Mouse (Mus musculus) MEL (cell line): Measurements from ENCODE around the gene Tenm3. TPM values are rescaled to one million over a fixed set of nuclear protein-coding genes. Genes with fewer than 3 reads are reported as not detected.
A peak's percentile ranks its signal among the peaks of the same experiment; 100 is the strongest.

ENCODE experiments used
- DNase-seq: peaks from one replicate; pipeline ENCODE4 v3.0.0; 2011; ENCODE audit warnings: low read depth, low spot score
- H3K27ac ChIP-seq: 2 replicates; pipeline ENCODE4 v1.5.1; 2012; ENCODE audit warnings: low read depth, mild to moderate bottlenecking, control low read depth, low read length, moderate library complexity; ENCODE audit not compliant: control insufficient read depth
- H3K27me3 ChIP-seq, 2 experiments: fragments of 150-350 bp in 1 of 2; sonication (generic) in 1 of 2; 2 replicates each; pipeline ENCODE4 v1.6.1; 2012; ENCODE audit warnings: low read length in 2 of 2, mild to moderate bottlenecking in 2 of 2, improper control_type of control experiment in 1 of 2, moderate library complexity in 1 of 2; ENCODE audit not compliant: insufficient read depth in 2 of 2, control insufficient read depth in 1 of 2
- H3K36me3 ChIP-seq, 2 experiments: 2 replicates each; pipeline ENCODE4 v1.6.1; 2012 to 2014; ENCODE audit warnings: low read length in 2 of 2, improper control_type of control experiment in 1 of 2, inconsistent platforms in 1 of 2, mild to moderate bottlenecking in 1 of 2; ENCODE audit not compliant: insufficient read depth in 2 of 2, control insufficient read depth in 1 of 2
- H3K4me1 ChIP-seq, 2 experiments: fragments of 150-350 bp in 1 of 2; sonication (generic) in 1 of 2; 2 replicates each; pipeline ENCODE4 v1.6.1; 2012; ENCODE audit warnings: low read length in 2 of 2, improper control_type of control experiment in 1 of 2, mild to moderate bottlenecking in 1 of 2; ENCODE audit not compliant: insufficient read depth in 2 of 2, control insufficient read depth in 1 of 2
- H3K4me3 ChIP-seq, 2 experiments: fragments of 150-350 bp in 1 of 2; sonication (generic) in 1 of 2; 2 replicates each; pipeline ENCODE4 v1.5.1; 2012; ENCODE audit warnings: low read depth in 2 of 2, low read length in 2 of 2, mild to moderate bottlenecking in 2 of 2, moderate library complexity in 2 of 2, control low read depth in 1 of 2, improper control_type of control experiment in 1 of 2; ENCODE audit not compliant: control insufficient read depth in 1 of 2, insufficient read depth in 1 of 2
- H3K79me2 ChIP-seq: 2 replicates; pipeline ENCODE4 v1.6.1; 2012; ENCODE audit warnings: mild to moderate bottlenecking, low read length, moderate library complexity; ENCODE audit not compliant: control insufficient read depth, poor library complexity, insufficient read depth
- H3K9ac ChIP-seq: 2 replicates; pipeline ENCODE4 v1.6.1; 2012; ENCODE audit warnings: low read depth, mild to moderate bottlenecking, control low read depth, low read length, moderate library complexity; ENCODE audit not compliant: control insufficient read depth, poor library complexity, severe bottlenecking
- H3K9me3 ChIP-seq: fragments of 150-350 bp; sonication (generic); replicated peaks from 2 replicates; pipeline ENCODE4 v1.6.1; 2012; ENCODE audit warnings: mild to moderate bottlenecking, low read length, improper control_type of control experiment, moderate library complexity; ENCODE audit not compliant: insufficient read depth
- BHLHE40 ChIP-seq: IDR thresholded peaks from 2 replicates; pipeline ENCODE4 v1.6.1; 2012; ENCODE audit warnings: low read depth, mild to moderate bottlenecking, inconsistent platforms, low read length, improper control_type of control experiment, borderline replicate concordance
- CHD1 ChIP-seq: IDR thresholded peaks from 2 replicates; pipeline ENCODE4 v1.6.1; 2012; ENCODE audit warnings: low read depth, mild to moderate bottlenecking, inconsistent platforms, low read length, improper control_type of control experiment
- CHD2 ChIP-seq: IDR thresholded peaks from 2 replicates; pipeline ENCODE4 v1.6.1; 2011; ENCODE audit warnings: low read length, improper control_type of control experiment
- ELF1 ChIP-seq: IDR thresholded peaks from 2 replicates; pipeline ENCODE4 v1.6.1; 2014; ENCODE audit warnings: low read depth, mild to moderate bottlenecking, inconsistent platforms, low read length, improper control_type of control experiment, moderate library complexity
- EP300 ChIP-seq, 2 experiments: IDR thresholded peaks; 2 replicates each; pipeline ENCODE4 v1.6.1; 2011; ENCODE audit warnings: improper control_type of control experiment in 2 of 2, low read length in 2 of 2, low read depth in 1 of 2, mild to moderate bottlenecking in 1 of 2
- ETS1 ChIP-seq: IDR thresholded peaks from 2 replicates; pipeline ENCODE4 v1.6.1; 2012; ENCODE audit warnings: low read depth, mild to moderate bottlenecking, inconsistent platforms, low read length, improper control_type of control experiment, moderate library complexity
- HCFC1 ChIP-seq: IDR thresholded peaks from 2 replicates; pipeline ENCODE4 v1.6.1; 2012; ENCODE audit warnings: low read depth, mild to moderate bottlenecking, inconsistent platforms, low read length, improper control_type of control experiment, moderate library complexity
- JUND ChIP-seq: IDR thresholded peaks from 2 replicates; pipeline ENCODE4 v1.6.1; 2011; ENCODE audit warnings: low read depth, mild to moderate bottlenecking, improper control_type of control experiment, low read length
- KAT2A ChIP-seq: conservative IDR thresholded peaks from 2 replicates; pipeline ENCODE4 v1.6.1; 2012; ENCODE audit warnings: low read depth, low read length, improper control_type of control experiment, inconsistent platforms
- MAZ ChIP-seq: IDR thresholded peaks from 2 replicates; pipeline ENCODE4 v1.6.1; 2012; ENCODE audit warnings: low read depth, mild to moderate bottlenecking, inconsistent platforms, low read length, improper control_type of control experiment
- MEF2A ChIP-seq: IDR thresholded peaks from 2 replicates; pipeline ENCODE4 v1.6.1; 2014; ENCODE audit warnings: low read depth, mild to moderate bottlenecking, inconsistent platforms, low read length, improper control_type of control experiment; ENCODE audit not compliant: poor library complexity, insufficient replicate concordance, severe bottlenecking; ENCODE audit errors: extremely low read depth
- MYC ChIP-seq: IDR thresholded peaks from 2 replicates; pipeline ENCODE4 v1.6.1; 2011; ENCODE audit warnings: low read depth, mild to moderate bottlenecking, low read length, improper control_type of control experiment, moderate library complexity
- NELFE ChIP-seq: IDR thresholded peaks from 2 replicates; pipeline ENCODE4 v1.6.1; 2011; ENCODE audit warnings: low read depth, low read length, improper control_type of control experiment
- POLR2A ChIP-seq, 2 experiments: IDR thresholded peaks; 2 replicates each; pipeline ENCODE4 v1.6.1; 2011 to 2012; ENCODE audit warnings: low read length in 2 of 2, mild to moderate bottlenecking in 2 of 2, control low read depth in 1 of 2, improper control_type of control experiment in 1 of 2, low read depth in 1 of 2, moderate library complexity in 1 of 2; ENCODE audit not compliant: control insufficient read depth in 1 of 2, insufficient read depth in 1 of 2, poor library complexity in 1 of 2
- POLR2AphosphoS2 ChIP-seq: IDR thresholded peaks from 2 replicates; pipeline ENCODE4 v1.6.1; 2011; ENCODE audit warnings: low read length, improper control_type of control experiment
- POLR2AphosphoS5 ChIP-seq: IDR thresholded peaks from 2 replicates; pipeline ENCODE4 v1.6.1; 2012; ENCODE audit warnings: low read depth, borderline replicate concordance, mild to moderate bottlenecking, inconsistent platforms, low read length, moderate library complexity, mixed read lengths
- RAD21 ChIP-seq: IDR thresholded peaks from 2 replicates; pipeline ENCODE4 v1.6.1; 2011; ENCODE audit warnings: mild to moderate bottlenecking, low read depth, low read length, improper control_type of control experiment
- RCOR1 ChIP-seq: IDR thresholded peaks from 2 replicates; pipeline ENCODE4 v1.6.1; 2012; ENCODE audit warnings: low read depth, mild to moderate bottlenecking, inconsistent platforms, low read length, improper control_type of control experiment
- SIN3A ChIP-seq: IDR thresholded peaks from 2 replicates; pipeline ENCODE4 v1.6.1; 2012; ENCODE audit warnings: low read length, improper control_type of control experiment, inconsistent platforms
- SMC3 ChIP-seq: IDR thresholded peaks from 2 replicates; pipeline ENCODE4 v1.6.1; 2011; ENCODE audit warnings: low read depth, low read length, improper control_type of control experiment
- TCF12 ChIP-seq: IDR thresholded peaks from 2 replicates; pipeline ENCODE4 v1.6.1; 2014; ENCODE audit warnings: low read depth, mild to moderate bottlenecking, inconsistent platforms, low read length, improper control_type of control experiment, moderate library complexity
- UBTF ChIP-seq: IDR thresholded peaks from 2 replicates; pipeline ENCODE4 v1.6.1; 2012; ENCODE audit warnings: low read depth, mild to moderate bottlenecking, inconsistent platforms, low read length, improper control_type of control experiment, moderate library complexity, borderline replicate concordance; ENCODE audit not compliant: insufficient read depth
- USF1 ChIP-seq: IDR thresholded peaks from 2 replicates; pipeline ENCODE4 v1.6.1; 2014; ENCODE audit warnings: low read depth, mild to moderate bottlenecking, inconsistent platforms, low read length, improper control_type of control experiment, moderate library complexity
- ZC3H11A ChIP-seq: IDR thresholded peaks from 2 replicates; pipeline ENCODE4 v1.6.1; 2012; ENCODE audit warnings: low read depth, mild to moderate bottlenecking, inconsistent platforms, low read length, improper control_type of control experiment
- ZKSCAN1 ChIP-seq: IDR thresholded peaks from 2 replicates; pipeline ENCODE4 v1.6.1; 2012; ENCODE audit warnings: low read depth, mild to moderate bottlenecking, inconsistent platforms, low read length, improper control_type of control experiment, moderate library complexity
- polyA plus RNA-seq, 2 experiments: library from polyadenylated mRNA; stranded (reverse) in 1 of 2; unstranded in 1 of 2; fragments of >175 nt in 1 of 2; fragments of >200 nt in 1 of 2; gene quantifications; 2 replicates each; pipeline versions ENCODE4 v1.2.1 to v1.2.4; 2012; ENCODE audit warnings: low replicate concordance in 2 of 2, low read depth in 1 of 2; ENCODE audit not compliant: insufficient read length in 2 of 2, insufficient read depth in 1 of 2, missing spikeins in 1 of 2
- total RNA-seq: library from RNA; depleted of rRNA; stranded (reverse); fragments of 300-350 nt; gene quantifications from 2 replicates; pipeline ENCODE4 v1.2.3, GENCODE M21; 2012

Gene Tenm3
- total and polyA plus RNA-seq, 3 experiments = not detected

DNA sequence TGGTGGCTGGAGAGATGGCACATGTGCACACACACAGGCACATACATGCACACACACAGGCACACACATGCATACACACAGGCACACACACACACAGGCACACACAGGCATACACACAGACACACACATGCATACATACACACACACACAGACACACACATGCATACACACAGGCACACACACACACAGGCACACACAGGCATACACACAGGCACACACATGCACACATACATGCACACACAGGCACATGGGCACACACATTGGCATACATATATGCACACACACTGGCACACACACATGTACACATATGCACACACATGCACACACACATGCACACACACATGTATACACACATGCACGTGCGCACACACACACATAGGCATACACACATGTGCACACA is 271.4 kb downstream of the Tenm3 start:
- TF ChIP-seq POLR2AphosphoS5 (peak; percentile 65; the same call in 1 of the 2 replicates), CHD1 (no peak)
- no peak for DNase-seq
- no peak overlapping the region for H3K4me3 ChIP-seq

DNA sequence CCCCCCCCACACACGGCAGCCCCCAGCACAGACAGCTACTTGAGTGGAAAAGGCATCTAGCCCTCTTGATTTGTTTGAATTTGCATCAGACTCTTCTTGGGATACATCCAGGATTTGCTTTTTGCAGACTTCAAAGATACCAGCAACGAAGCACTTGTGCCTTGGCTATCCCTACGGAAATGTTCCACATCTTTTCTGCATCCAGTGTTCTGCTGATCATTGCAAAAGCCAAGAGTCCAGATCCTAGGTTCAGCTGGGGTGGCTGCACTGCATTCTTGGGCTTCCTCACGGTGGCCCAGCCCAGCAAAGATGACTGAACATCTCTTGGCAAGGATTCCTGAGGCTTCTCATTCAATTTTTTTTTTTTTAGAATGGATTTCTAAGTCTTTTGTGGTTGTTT is 275.1 kb downstream of the Tenm3 start:
- Histone ChIP-seq H3K36me3 (no peaks in the 10 kb centered on the region), H3K27ac (no peak overlapping the region), H3K9me3 (no peaks in the 10 kb centered on the region), H3K27me3 (no peaks in the 10 kb centered on the region), H3K4me1 (no peaks in the 10 kb centered on the region), H3K4me3 (no peak overlapping the region), H3K9ac (no peak overlapping the region), H3K79me2 (no peaks in the 10 kb centered on the region)
- TF ChIP-seq UBTF (no peak), NELFE (no peak), MEF2A (no peak), ETS1 (no peak), SMC3 (no peak), CHD2 (no peak), HCFC1 (no peak), KAT2A (no peak), EP300 (IDR thresholded peaks at IDR 0.05; ENCODE audit: low read depth in 1 of 2, low read length in 2 of 2) (no peak), POLR2AphosphoS5 (no peak), USF1 (no peak), SIN3A (no peak), ELF1 (no peak)
- DNase-seq = no peak

More for the DNA sequence above, 271.4 kb downstream of the Tenm3 start:
- Histone ChIP-seq H3K9me3 (no peaks in the 10 kb centered on the region), H3K4me1 (no peaks in the 10 kb centered on the region), H3K27me3 (no peaks in the 10 kb centered on the region), H3K27ac (no peak overlapping the region), H3K79me2 (no peaks in the 10 kb centered on the region), H3K9ac (no peak overlapping the region), H3K36me3 (no peaks in the 10 kb centered on the region)

DNA sequence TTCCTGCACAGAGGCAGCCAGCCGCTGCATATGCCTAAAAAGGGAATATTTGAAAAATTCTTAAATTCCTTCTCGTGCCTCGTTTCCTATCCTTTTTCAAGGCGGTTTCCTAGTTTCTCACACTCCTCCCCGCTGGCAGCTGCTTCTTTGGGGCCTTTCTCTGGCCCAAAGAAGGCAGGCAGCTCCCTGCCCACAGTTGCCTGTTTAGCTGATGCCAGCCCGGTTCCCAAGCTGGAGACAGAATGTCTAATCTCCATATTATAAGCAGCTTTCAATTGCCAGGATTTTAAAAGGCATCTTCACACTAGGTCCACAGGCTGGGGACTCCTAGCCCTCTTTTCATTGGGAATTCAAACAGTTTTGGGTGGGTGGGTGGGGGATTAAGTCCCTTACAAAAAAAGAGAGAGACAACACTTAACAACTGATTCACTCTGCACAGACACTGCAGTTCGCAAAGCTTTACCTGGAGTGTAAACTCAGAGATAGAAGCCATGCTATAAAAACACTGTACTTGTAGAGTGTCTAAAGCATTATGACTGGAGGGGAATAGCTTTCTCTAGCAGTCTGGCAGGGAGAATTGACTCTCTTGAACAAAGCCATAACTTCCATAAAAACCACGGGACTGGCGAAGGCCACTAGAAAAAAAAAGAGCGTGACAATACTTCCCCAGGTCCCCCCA is 275.7 kb downstream of the Tenm3 start:
- Histone ChIP-seq H3K9ac (no peak overlapping the region), H3K9me3 (no peaks in the 10 kb centered on the region), H3K27ac (no peak overlapping the region)
- TF ChIP-seq CHD2 (no peak), ETS1 (no peak), MYC (no peak), ZKSCAN1 (no peak), JUND (no peak), ZC3H11A (no peak), SIN3A (no peak), NELFE (no peak), MAZ (no peak), SMC3 (no peak), BHLHE40 (no peak), POLR2AphosphoS2 (no peak), RAD21 (no peak), RCOR1 (no peak), UBTF (no peak), POLR2A (IDR thresholded peaks at IDR 0.05; ENCODE audit: control insufficient read depth in 1 of 2, insufficient read depth in 1 of 2, low read depth in 1 of 2, low read length in 2 of 2, poor library complexity in 1 of 2) (no peak), TCF12 (no peak), MEF2A (no peak)

More for the DNA sequence above, 275.7 kb downstream of the Tenm3 start:
- DNase-seq = no peak
- no peaks in the 10 kb centered on the region for H3K36me3 ChIP-seq
- H3K79me2 ChIP-seq = no peaks in the 10 kb centered on the region
- no peaks in the 10 kb centered on the region for H3K4me1 ChIP-seq
- no peaks in the 10 kb centered on the region for H3K27me3 ChIP-seq
- H3K4me3 ChIP-seq = no peak overlapping the region
